Mouse (Mus musculus) liver, embryonic 11.5 days (tissue): Measurements from ENCODE around the gene 3110082I17Rik. TPM values are rescaled to one million over a fixed set of nuclear protein-coding genes. Genes with fewer than 3 reads are reported as not detected.

ENCODE experiments used
- ATAC-seq: fragments of 200-750 bp; cut with Nextera tagmentation; replicated peaks from 2 replicates; pipeline ENCODE4 v1.8.0; 2017; ENCODE audit warnings: moderate number of reproducible peaks, mild to moderate bottlenecking, moderate TSS enrichment, moderate library complexity; ENCODE audit not compliant: low FRiP score
- DNase-seq: peaks from one replicate; pipeline ENCODE4 v3.0.0-alpha.2; 2017; ENCODE audit warnings: low spot score
- H3K27ac ChIP-seq: fragments of 300-500 bp; sonication (generic); 2 replicates; pipeline ENCODE4 v1.5.1; 2014; ENCODE audit warnings: mild to moderate bottlenecking, low read depth, low read length, control low read depth
- H3K27me3 ChIP-seq: fragments of 300-500 bp; sonication (generic); replicated peaks from 2 replicates; pipeline ENCODE4 v1.6.1; 2014; ENCODE audit warnings: low read length, mixed read lengths; ENCODE audit not compliant: control insufficient read depth, insufficient read depth
- H3K36me3 ChIP-seq: fragments of 300-500 bp; sonication (generic); 2 replicates; pipeline ENCODE4 v1.6.1; 2014; ENCODE audit warnings: mild to moderate bottlenecking, low read length, moderate library complexity, mixed read lengths; ENCODE audit not compliant: control insufficient read depth, insufficient read depth
- H3K4me1 ChIP-seq: fragments of 300-500 bp; sonication (generic); replicated peaks from 2 replicates; pipeline ENCODE4 v1.6.1; 2014; ENCODE audit warnings: low read length, mixed read lengths; ENCODE audit not compliant: control insufficient read depth, insufficient read depth
- H3K4me2 ChIP-seq: fragments of 300-500 bp; sonication (generic); 2 replicates; pipeline ENCODE4 v1.6.1; 2014; ENCODE audit warnings: mild to moderate bottlenecking, control low read depth, moderate library complexity
- H3K4me3 ChIP-seq: fragments of 300-500 bp; sonication (generic); 2 replicates; pipeline ENCODE4 v1.5.1; 2014; ENCODE audit warnings: low read depth, low read length, control low read depth
- H3K9ac ChIP-seq: fragments of 300-500 bp; sonication (generic); 2 replicates; pipeline ENCODE4 v1.6.1; 2014; ENCODE audit warnings: low read depth, low read length, control low read depth
- H3K9me3 ChIP-seq: fragments of 300-500 bp; sonication (generic); 2 replicates; pipeline ENCODE4 v1.6.1; 2016; ENCODE audit warnings: low read length, inconsistent platforms, mixed read lengths; ENCODE audit not compliant: control insufficient read depth
- WGBS: fragments of 180-500 bp; shearing (Covaris S2); extraction: QIAGEN DNeasy Blood & Tissue Kit; methylation state at CpG from one replicate; pipeline ENCODE4 v1.1.7; 2014; 5-methylcytosine and 5-hydroxymethylcytosine counted together
- polyA plus RNA-seq: library from polyadenylated mRNA; unstranded; fragments of >200 nt; fragmentation: Nextera tagmentation; extraction: Ambion mirVana; gene quantifications from 2 replicates; pipeline ENCODE4 v1.2.1, GENCODE M21; 2014

Gene 3110082I17Rik
- polyA plus RNA-seq, 1 experiment from 2014 or later = 49.4 TPM

GRCm38 (mm10) chr5:139433842-139434568, 26.3 kb downstream of the 3110082I17Rik start:
- whole genome bisulfite sequencing = 72% methylated on average over 9 of the region's 9 CpGs

GRCm38 (mm10) chr5:139432747-139433508, 27.4 kb downstream of the 3110082I17Rik start:
- Histone ChIP-seq H3K36me3 (no peaks in the 10 kb centered on the region), H3K9ac (no peak overlapping the region), H3K27me3 (no peaks in the 10 kb centered on the region), H3K9me3 (no peaks in the 10 kb centered on the region), H3K4me3 (no peak overlapping the region), H3K27ac (no peak overlapping the region), H3K4me1 (peaks cover 5% of the 10 kb centered on the region), H3K4me2 (no peak overlapping the region)
- DNase-seq (no peak), ATAC-seq (no peak)
- 74% methylated on average over 7 of the region's 7 CpGs for WGBS

More at GRCm38 (mm10) chr5:139433842-139434568, 26.3 kb downstream of the 3110082I17Rik start:
- no peaks in the 10 kb centered on the region for H3K36me3 ChIP-seq
- H3K9ac ChIP-seq = no peak overlapping the region
- H3K4me2 ChIP-seq = no peak overlapping the region
- H3K27ac ChIP-seq = no peak overlapping the region
- H3K9me3 ChIP-seq = no peaks in the 10 kb centered on the region
- peaks cover 5% of the 10 kb centered on the region for H3K4me1 ChIP-seq
- H3K27me3 ChIP-seq = no peaks in the 10 kb centered on the region
- DNase-seq (no peak), ATAC-seq (no peak)
- H3K4me3 ChIP-seq = no peak overlapping the region

- Histone ChIP-seq H3K9ac (no peak overlapping the region), H3K4me2 (no peak overlapping the region), H3K27me3 (no peaks in the 10 kb centered on the region), H3K4me3 (no peak overlapping the region), H3K9me3 (no peaks in the 10 kb centered on the region), H3K4me1 (peaks cover 5% of the 10 kb centered on the region), H3K36me3 (no peaks in the 10 kb centered on the region), H3K27ac (no peak overlapping the region)
- no peak for DNase-seq
- WGBS = 82% methylated on average over 6 of the region's 6 CpGs
- no peak for ATAC-seq
Measured at GRCm38 (mm10) chr5:139432333-139432732, 28.0 kb downstream of the 3110082I17Rik start.

- DNase-seq = no peak
Measured at GRCm38 (mm10) chr5:139429818-139430341, 30.4 kb downstream of the 3110082I17Rik start.

GRCm38 (mm10) chr5:139427989-139428388, 32.3 kb downstream of the 3110082I17Rik start:
- Histone ChIP-seq H3K4me3 (no peak overlapping the region), H3K9ac (no peak overlapping the region), H3K27ac (no peak overlapping the region), H3K27me3 (no peaks in the 10 kb centered on the region), H3K4me1 (peaks cover 2% of the 10 kb centered on the region; the same call in 1 of the 2 replicates), H3K4me2 (no peak overlapping the region), H3K9me3 (no peaks in the 10 kb centered on the region), H3K36me3 (no peaks in the 10 kb centered on the region)
- no peak for ATAC-seq
- WGBS = 85% methylated on average over 9 of the region's 9 CpGs
- no peak for DNase-seq

More at GRCm38 (mm10) chr5:139429818-139430341, 30.4 kb downstream of the 3110082I17Rik start:
- Histone ChIP-seq H3K4me3 (no peak overlapping the region), H3K27me3 (no peaks in the 10 kb centered on the region), H3K36me3 (no peaks in the 10 kb centered on the region), H3K9me3 (no peaks in the 10 kb centered on the region), H3K9ac (no peak overlapping the region), H3K4me2 (no peak overlapping the region), H3K27ac (no peak overlapping the region), H3K4me1 (peaks cover 5% of the 10 kb centered on the region)
- no peak for ATAC-seq
- WGBS = 62% methylated on average over 12 of the region's 12 CpGs

- no peak overlapping the region for H3K27ac ChIP-seq
- H3K9ac ChIP-seq = no peak overlapping the region
- DNase-seq = no peak
- 83% methylated on average over 9 of the region's 9 CpGs for WGBS
- no peaks in the 10 kb centered on the region for H3K27me3 ChIP-seq
- no peak overlapping the region for H3K4me3 ChIP-seq
- no peak for ATAC-seq
- no peak overlapping the region for H3K4me2 ChIP-seq
- no peaks in the 10 kb centered on the region for H3K36me3 ChIP-seq
- H3K9me3 ChIP-seq = no peaks in the 10 kb centered on the region
- peaks cover 2% of the 10 kb centered on the region; the same call in 1 of the 2 replicates for H3K4me1 ChIP-seq
Measured at GRCm38 (mm10) chr5:139427001-139427400, 33.3 kb downstream of the 3110082I17Rik start.

- Histone ChIP-seq H3K27me3 (no peaks in the 10 kb centered on the region), H3K9ac (no peak overlapping the region), H3K36me3 (no peaks in the 10 kb centered on the region), H3K4me3 (no peak overlapping the region), H3K4me2 (no peak overlapping the region), H3K27ac (no peak overlapping the region), H3K4me1 (peaks cover 2% of the 10 kb centered on the region; the same call in 1 of the 2 replicates), H3K9me3 (no peaks in the 10 kb centered on the region)
- ATAC-seq = no peak
- no peak for DNase-seq
- WGBS = 87% methylated on average over 9 of the region's 9 CpGs
Measured at GRCm38 (mm10) chr5:139425198-139425597, 35.1 kb downstream of the 3110082I17Rik start.

- 74% methylated on average over 21 of the region's 21 CpGs for WGBS
- Histone ChIP-seq H3K9me3 (no peaks in the 10 kb centered on the region), H3K4me1 (0 out of 2 replicates have a peak, but pooled peaks cover 2% of the 10 kb centered on the region), H3K36me3 (no peaks in the 10 kb centered on the region), H3K4me2 (no peak within 1 kb of the TSS), H3K27me3 (no peaks in the 10 kb centered on the region), H3K27ac (no peak within 1 kb of the TSS), H3K9ac (no peak within 1 kb of the TSS; the same call in 1 of the 2 replicates), H3K4me3 (no peak within 1 kb of the TSS)
- no peak for DNase-seq
- ATAC-seq = no peak
Measured at GRCm38 (mm10) chr5:139423026-139423865, 37.1 kb downstream of the 3110082I17Rik start, which contains the start of gene Gper1. Gper1 (plus strand) TSS chr5:139423151.
